In genomic region chr1:56822735-56823134, GRCm38 (mm10) we compare ENCODE assay signal across 18 mouse cellular contexts.
A peak's percentile ranks its signal among the peaks of the same experiment; 100 is the strongest.
DNase-seq lines count a peak whose midpoint lies in the region; ATAC-seq and TF ChIP-seq lines count a peak whose summit lies in the region.
"Had no signal": no experiment of that assay in that cellular context is flagged by ENCODE, and none has a peak within 500 bp of the region (broad histone marks: within the 10 kb centered on the region; RNA-seq: fewer than 3 reads in every experiment).

No protein-coding gene starts in this region.

- in situ Hi-C loops in CH12.LX (cut with MboI; ENCODE audit: low pct_ligation_motif_present, low pct_unique_long_range_greater_than_20kb, low sequenced_read_pairs), result no loop called here

- H3K4me2 ChIP-seq in CH12.LX (ENCODE audit: insufficient read depth, low read depth, poor library complexity, severe bottlenecking), result no peak overlapping the region
- no peak overlapping the region for H3K4me2 ChIP-seq in intestine, embryonic 15.5 days (replicated peaks)

- no peak; the same call in 1 of the 2 replicates for TF ChIP-seq EP300 in CH12.LX (IDR thresholded peaks at IDR 0.05; ENCODE audit: low read length)

- H3K4me3 ChIP-seq in CH12.LX (replicated peaks in 1 of 3; ENCODE audit: low read depth in 2 of 3, low read length in 2 of 3, poor library complexity in 1 of 3), result no peak overlapping the region
- H3K4me3 ChIP-seq in intestine, embryonic 15.5 days (replicated peaks), result no peak overlapping the region

- whole genome bisulfite sequencing in intestine, embryonic 15.5 days, result 88% methylated on average over 5 of the region's 5 CpGs

- H3K79me2 ChIP-seq in CH12.LX (replicated peaks; ENCODE audit: control insufficient read depth, extremely low read depth, insufficient read depth, poor library complexity, severe bottlenecking), result 0 out of 2 replicates have a peak, but pooled peaks cover 2% of the 10 kb centered on the region

- no peak for DNase-seq in CH12.LX (ENCODE audit: extremely low read depth)
- DNase-seq: adrenal gland, adult 2 months; adrenal gland, adult 8-10 months; adrenal gland, postnatal 10 days; adrenal gland, postnatal 14 days; adrenal gland, postnatal 25 days; adrenal gland, postnatal 36 days; B cell, adult 2 months; cerebellum, adult 11 months; cerebellum, adult 11-12 months; cerebellum, adult 18-20 months; cerebellum, adult 2 months; cerebellum, adult 8-10 months had no signal

- TF ChIP-seq RAD21 in CH12.LX (IDR thresholded peaks at IDR 0.05; ENCODE audit: low read depth, low read length), result no peak

- no peaks in the 10 kb centered on the region for H3K27me3 ChIP-seq in CH12.LX (replicated peaks)
- H3K27me3 ChIP-seq in intestine, embryonic 15.5 days (replicated peaks), result no peaks in the 10 kb centered on the region
- H3K27me3 ChIP-seq: Patski had no signal

- no peak for TF ChIP-seq POLR2A in CH12.LX (IDR thresholded peaks at IDR 0.05; ENCODE audit: low read depth, low read length)

- no peak overlapping the region for H3K9ac ChIP-seq in CH12.LX (ENCODE audit: insufficient read depth, low read depth)
- H3K9ac ChIP-seq in intestine, embryonic 15.5 days, result no peak overlapping the region

- dilution Hi-C loops in CH12.LX (cut with MboI; ENCODE audit: extremely low pct_ligation_motif_present, extremely low pct_unique_long_range_greater_than_20kb, low sequenced_read_pairs), result no loop called here

- ATAC-seq in intestine, embryonic 15.5 days, result no peak
- ATAC-seq: activated CD4-positive, CD25-positive, alpha-beta regulatory T cell, adult 4 months; CD4-positive, CD25-positive, alpha-beta regulatory T cell, adult 4 months; Patski had no signal

- H3K4me1 ChIP-seq in CH12.LX (ENCODE audit: control insufficient read depth in 1 of 2, insufficient read depth in 2 of 2), result peaks cover 14 to 35% of the 10 kb centered on the region in 2 experiments
- H3K4me1 ChIP-seq in intestine, embryonic 15.5 days (replicated peaks), result no peaks in the 10 kb centered on the region

- no peak overlapping the region for H3K27ac ChIP-seq in CH12.LX (ENCODE audit: insufficient read depth, low read depth)
- H3K27ac ChIP-seq in intestine, embryonic 15.5 days, result no peak overlapping the region

- H3K9me3 ChIP-seq in CH12.LX (replicated peaks; ENCODE audit: low read length), result no peaks in the 10 kb centered on the region
- H3K9me3 ChIP-seq in intestine, embryonic 15.5 days, result no peaks in the 10 kb centered on the region

- H3K36me3 ChIP-seq in CH12.LX (replicated peaks in 1 of 2; ENCODE audit: control insufficient read depth in 1 of 2, insufficient read depth in 1 of 2, low read length in 1 of 2), result peaks cover 3 to 35% of the 10 kb centered on the region in 2 experiments
- no peaks in the 10 kb centered on the region for H3K36me3 ChIP-seq in intestine, embryonic 15.5 days
- H3K36me3 ChIP-seq: G1E had no signal

- no peak for TF ChIP-seq CTCF in CH12.LX (conservative IDR thresholded peaks at IDR 0.05 in 1 of 2, IDR thresholded peaks at IDR 0.05 in 1 of 2; ENCODE audit: low read depth in 2 of 2, low read length in 2 of 2)

TF ChIP-seq in CH12.LX, 34 proteins besides CTCF, POLR2A, EP300 and RAD21:
- TF ChIP-seq IRF4 (IDR thresholded peaks at IDR 0.05; ENCODE audit: low read depth, low read length), result peak; percentile 60
- no peak for TF ChIP-seq GABPA (IDR thresholded peaks at IDR 0.05; ENCODE audit: insufficient replicate concordance, low read depth, low read length)
- TF ChIP-seq MEF2A (IDR thresholded peaks at IDR 0.05; ENCODE audit: borderline replicate concordance, low read depth, low read length), result no peak
- TF ChIP-seq ZNF384 (IDR thresholded peaks at IDR 0.05; ENCODE audit: low read depth, low read length), result peak; percentile 77
- no peak for TF ChIP-seq SIN3A (IDR thresholded peaks at IDR 0.05; ENCODE audit: low read length)
